Mouse (Mus musculus): ENCODE measurements around the gene Cacna1d.

DNA sequence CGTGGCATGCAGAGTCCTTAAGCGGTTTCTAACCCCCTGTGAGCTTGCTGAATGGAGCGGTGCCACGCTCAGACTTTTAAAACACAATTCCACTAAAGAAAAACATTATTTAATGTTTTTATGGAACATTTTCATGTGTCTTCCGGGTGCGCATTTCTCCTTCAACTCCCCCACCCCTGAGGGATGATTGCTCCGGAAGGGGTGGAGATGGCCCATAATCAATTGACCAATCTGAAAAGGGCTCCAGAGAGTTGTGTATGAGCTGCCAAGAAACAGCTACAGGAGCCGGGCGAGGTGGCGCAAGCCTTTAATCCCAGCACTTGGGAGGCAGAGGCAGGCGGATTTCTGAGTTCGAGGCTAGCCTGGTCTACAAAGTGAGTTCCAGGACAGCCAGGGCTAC is 38.2 kb upstream of the Cacna1d start:
- TF ChIP-seq POLR2A (IDR thresholded peaks at IDR 0.05; ENCODE audit: borderline replicate concordance, extremely low read depth, low read depth, low read length) (no peak), CTCF (IDR thresholded peaks at IDR 0.05; ENCODE audit: insufficient read depth, low read length) (no peak)
